Mouse (Mus musculus) ES-E14 (cell line): ENCODE measurements around the gene Hsd17b12. TPM values are rescaled to one million over a fixed set of nuclear protein-coding genes. Genes with fewer than 3 reads are reported as not detected.
A peak's percentile ranks its signal among the peaks of the same experiment; 100 is the strongest.

Experiments used
- DNase-seq: peaks from one replicate; pipeline ENCODE4 v3.0.0-alpha.2; 2013; ENCODE audit warnings: low read depth, low spot score
- H3K27ac ChIP-seq: 2 replicates; pipeline ENCODE4 v1.5.1; 2012; ENCODE audit warnings: low read depth, mild to moderate bottlenecking, low read length, moderate library complexity, mixed read lengths; ENCODE audit not compliant: poor library complexity, insufficient read depth, severe bottlenecking
- H3K36me3 ChIP-seq: 2 replicates; pipeline ENCODE4 v1.6.1; 2012; ENCODE audit warnings: mild to moderate bottlenecking, low read length, moderate library complexity, mixed read lengths; ENCODE audit not compliant: control insufficient read depth, poor library complexity, insufficient read depth, severe bottlenecking
- H3K4me1 ChIP-seq, 2 experiments: fragments of 150-350 bp in 1 of 2; sonication (generic) in 1 of 2; 2 replicates each; pipeline ENCODE4 v1.6.1; 2012; ENCODE audit warnings: low read length in 2 of 2, mild to moderate bottlenecking in 1 of 2, mixed read lengths in 1 of 2; ENCODE audit not compliant: control insufficient read depth in 2 of 2, insufficient read depth in 2 of 2, poor library complexity in 1 of 2
- H3K4me3 ChIP-seq, 2 experiments: fragments of 150-350 bp in 1 of 2; sonication (generic) in 1 of 2; 2 replicates each; pipeline ENCODE4 v1.5.1; 2012; ENCODE audit warnings: low read length in 2 of 2, low read depth in 1 of 2, mild to moderate bottlenecking in 1 of 2, mixed read lengths in 1 of 2; ENCODE audit not compliant: insufficient read depth in 1 of 2, poor library complexity in 1 of 2, severe bottlenecking in 1 of 2
- H3K9ac ChIP-seq: 2 replicates; pipeline ENCODE4 v1.6.1; 2012; ENCODE audit warnings: low read depth, mild to moderate bottlenecking, low read length, mixed read lengths; ENCODE audit not compliant: poor library complexity, insufficient read depth, severe bottlenecking
- H3K9me3 ChIP-seq: fragments of 150-350 bp; sonication (generic); 2 replicates; pipeline ENCODE4 v1.6.1; 2012; ENCODE audit warnings: low read depth, mild to moderate bottlenecking, low read length; ENCODE audit not compliant: control insufficient read depth, insufficient read depth
- CHD2 ChIP-seq: IDR thresholded peaks from 2 replicates; pipeline ENCODE4 v1.6.1; 2014; ENCODE audit warnings: mild to moderate bottlenecking, low read depth, low read length, inconsistent platforms
- HCFC1 ChIP-seq: IDR thresholded peaks from 2 replicates; pipeline ENCODE4 v1.6.1; 2012; ENCODE audit warnings: low read length, inconsistent platforms, borderline replicate concordance; ENCODE audit not compliant: insufficient read depth
- MAFK ChIP-seq: IDR thresholded peaks from 2 replicates; pipeline ENCODE4 v1.6.1; 2014; ENCODE audit warnings: mild to moderate bottlenecking, low read depth, low read length, inconsistent platforms; ENCODE audit not compliant: insufficient read depth
- ZC3H11A ChIP-seq: IDR thresholded peaks from 2 replicates; pipeline ENCODE4 v1.6.1; 2012; ENCODE audit warnings: low read depth, mild to moderate bottlenecking, inconsistent platforms, low read length, borderline replicate concordance
- ZNF384 ChIP-seq: IDR thresholded peaks from 2 replicates; pipeline ENCODE4 v1.6.1; 2012; ENCODE audit warnings: low read depth, low read length, inconsistent platforms
- in situ Hi-C, 2 experiments: fragments of 600-800 bp; cut with MboI; formaldehyde crosslinking; loops; one replicate each; pipeline ENCODE4 v1.15.1; 2025; ENCODE audit warnings: low sequenced_read_pairs in 2 of 2, inconsistent platforms in 1 of 2; ENCODE audit not compliant: unreplicated experiment in 2 of 2
- total RNA-seq: library from RNA; depleted of rRNA; stranded (reverse); fragments of 300-350 nt; gene quantifications from 2 replicates; pipeline ENCODE4 v1.2.3, GENCODE M21; 2012

The Hsd17b12 gene
- total RNA-seq, 1 experiment = 149 TPM

DNA sequence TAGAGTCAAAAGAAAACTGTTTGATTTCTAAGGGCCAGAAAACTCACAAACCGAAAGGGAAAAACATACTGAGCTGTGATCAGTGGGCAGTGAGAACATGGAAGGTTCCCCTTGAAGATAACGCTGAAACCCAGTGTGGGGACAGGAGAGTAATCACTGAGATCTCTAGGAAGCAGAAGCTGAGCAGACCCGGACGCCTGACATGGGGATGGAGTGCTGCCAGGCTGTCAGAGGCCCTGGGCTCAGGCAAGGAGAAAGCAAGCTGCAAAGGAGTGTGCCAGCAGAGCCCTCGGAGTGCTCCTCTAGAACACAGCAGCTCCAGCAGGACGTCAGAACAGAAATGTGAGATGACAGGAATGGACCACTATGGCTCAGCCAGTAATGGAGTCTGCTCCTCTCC, 133.1 kb downstream of the Hsd17b12 start:
- Histone ChIP-seq H3K4me3 (no peak overlapping the region), H3K27ac (no peak overlapping the region; the same call in 1 of the 2 replicates), H3K4me1 (no peaks in the 10 kb centered on the region), H3K36me3 (no peaks in the 10 kb centered on the region), H3K9ac (no peak overlapping the region), H3K9me3 (no peaks in the 10 kb centered on the region)
- TF ChIP-seq MAFK (no peak), CHD2 (no peak), ZNF384 (no peak), ZC3H11A (no peak), HCFC1 (no peak)
- in situ Hi-C loops = no loop called here
- DNase-seq = no peak

DNA sequence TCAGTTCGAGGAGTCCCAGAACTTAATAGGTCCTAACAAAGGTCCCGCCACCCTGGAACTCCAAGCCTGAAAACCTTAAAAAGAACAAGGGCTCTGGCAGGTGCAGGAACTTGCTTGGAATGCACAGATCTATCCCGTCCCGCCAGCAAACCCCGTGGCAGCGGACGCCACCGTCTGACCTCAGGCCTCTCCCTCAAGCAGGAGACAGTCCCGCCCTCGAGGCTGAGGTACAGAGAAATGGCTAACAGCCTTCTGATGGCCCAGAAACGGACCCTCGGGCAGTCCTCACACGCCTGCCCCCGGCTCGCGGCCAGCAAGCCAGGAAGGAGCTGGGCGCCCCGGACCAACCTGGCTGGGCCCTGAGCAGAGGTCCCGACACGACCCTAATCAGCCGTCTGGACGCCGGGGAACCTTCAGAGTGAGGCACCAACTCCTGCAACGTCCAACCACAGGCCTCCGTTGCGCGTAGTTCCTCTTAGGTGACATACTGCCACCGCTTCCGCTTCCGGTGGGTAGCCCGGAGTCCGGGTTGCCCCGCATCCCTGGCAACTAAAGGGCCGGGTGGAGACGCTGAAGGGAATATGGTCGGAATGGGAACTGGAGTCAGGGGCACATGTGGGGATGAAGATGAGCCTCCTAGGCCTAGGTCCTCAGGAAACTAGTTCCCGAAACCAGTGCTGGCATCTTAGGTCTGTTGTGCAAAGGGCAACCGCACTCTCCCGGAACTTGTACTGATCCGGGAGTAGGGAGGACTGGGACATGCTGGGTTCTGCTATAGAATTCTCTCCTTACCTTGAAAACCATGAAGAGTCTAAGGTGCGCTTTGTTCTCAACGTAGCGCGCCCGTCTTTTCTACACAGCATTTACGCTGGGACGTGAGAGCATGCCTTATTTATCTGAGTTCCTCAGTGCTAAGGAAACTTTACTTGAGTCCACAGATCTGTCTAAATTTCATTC, 147.2 kb downstream of the Hsd17b12 start, which contains the start of gene Alkbh3:
Gene Alkbh3 (minus strand): TSS at position 473 of the 957 bp plus-strand sequence.
- H3K27ac ChIP-seq = no peak within 1 kb of the TSS
- TF ChIP-seq CHD2 = no peak
- peak; percentile 86 for TF ChIP-seq HCFC1
- no peak for TF ChIP-seq ZNF384

DNA sequence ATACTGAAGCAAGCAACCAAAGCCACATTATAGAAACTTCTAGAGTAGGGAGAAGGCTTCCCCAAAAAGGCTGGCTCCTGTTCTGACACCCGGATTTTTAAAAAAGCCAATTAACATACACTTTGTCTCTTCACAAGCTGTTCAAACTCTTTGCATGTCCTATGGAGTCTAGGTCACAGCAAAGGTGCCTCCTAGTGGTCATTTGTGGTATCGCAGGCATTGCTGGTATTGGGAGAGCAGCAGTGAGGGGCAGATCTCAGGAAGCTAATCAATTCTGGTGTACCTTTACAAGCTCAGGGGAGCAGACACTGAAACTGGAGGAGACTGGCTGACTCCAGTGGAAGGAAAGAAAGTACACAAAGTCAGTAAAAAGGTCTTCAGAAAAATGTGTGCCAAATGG, 155.4 kb downstream of the Hsd17b12 start:
- no peak overlapping the region for H3K9ac ChIP-seq
- H3K4me3 ChIP-seq = no peak overlapping the region
- peaks cover 0 to 5% of the 10 kb centered on the region in 2 experiments; a peak in 1 of 4 replicates for H3K4me1 ChIP-seq
- in situ Hi-C loops = no loop called here
- H3K36me3 ChIP-seq = peaks cover 8% of the 10 kb centered on the region
- DNase-seq = peak; percentile 87
- no peak overlapping the region for H3K27ac ChIP-seq
- H3K9me3 ChIP-seq = no peaks in the 10 kb centered on the region
- TF ChIP-seq HCFC1 (no peak), ZC3H11A (peak; percentile 89), ZNF384 (no peak), CHD2 (no peak)

More for the DNA sequence above, 147.2 kb downstream of the Hsd17b12 start, which contains the start of gene Alkbh3:
- peak within 1 kb of the TSS; percentile 78 for H3K9ac ChIP-seq
- H3K4me3 ChIP-seq = peak within 1 kb of the TSS; percentile 81 to 82
- in situ Hi-C loops = no loop called here
- DNase-seq = peak; percentile 86
- H3K36me3 ChIP-seq = peaks cover 4% of the 10 kb centered on the region; the same call in 1 of the 2 replicates
- no peaks in the 10 kb centered on the region for H3K9me3 ChIP-seq
- H3K4me1 ChIP-seq = no peaks in the 10 kb centered on the region

DNA sequence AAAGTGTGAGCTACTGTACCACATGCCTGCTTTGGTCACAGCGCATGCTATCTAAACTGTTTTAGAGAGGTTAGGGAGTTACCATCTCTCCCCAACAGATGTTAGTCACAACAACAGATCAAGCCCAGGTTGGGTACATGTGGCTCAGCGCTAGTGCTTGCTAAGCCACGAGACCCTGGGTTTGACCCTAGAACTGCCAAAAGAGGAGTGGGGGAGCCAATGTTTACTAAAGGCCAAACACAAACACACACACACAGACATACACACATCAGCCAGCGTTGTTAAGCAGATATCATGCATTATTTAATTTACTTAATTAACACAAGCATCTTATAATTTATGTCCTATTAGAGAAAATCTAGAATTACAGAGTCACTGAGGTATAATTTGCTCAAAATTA, 155.8 kb downstream of the Hsd17b12 start:
- peaks cover 8% of the 10 kb centered on the region for H3K36me3 ChIP-seq
- peak overlapping the region; percentile 44; the same call in 1 of the 2 replicates for H3K9ac ChIP-seq
- H3K4me1 ChIP-seq = peaks cover 0 to 5% of the 10 kb centered on the region in 2 experiments; a peak in 1 of 4 replicates
- H3K27ac ChIP-seq = no peak overlapping the region; the same call in 1 of the 2 replicates
- TF ChIP-seq HCFC1 (no peak), ZNF384 (no peak), ZC3H11A (no peak), CHD2 (no peak), MAFK (no peak)
- H3K9me3 ChIP-seq = no peaks in the 10 kb centered on the region
- no peak for DNase-seq
- in situ Hi-C loops = no loop called here
- H3K4me3 ChIP-seq = no peak overlapping the region
